Mouse (Mus musculus) kidney, postnatal 10 days (tissue): ENCODE results near the gene Mrgpre.

ENCODE experiments used
- DNase-seq: peaks from one replicate; pipeline ENCODE4 v3.0.0; 2021; ENCODE audit warnings: mixed read lengths

The Mrgpre gene

DNA sequence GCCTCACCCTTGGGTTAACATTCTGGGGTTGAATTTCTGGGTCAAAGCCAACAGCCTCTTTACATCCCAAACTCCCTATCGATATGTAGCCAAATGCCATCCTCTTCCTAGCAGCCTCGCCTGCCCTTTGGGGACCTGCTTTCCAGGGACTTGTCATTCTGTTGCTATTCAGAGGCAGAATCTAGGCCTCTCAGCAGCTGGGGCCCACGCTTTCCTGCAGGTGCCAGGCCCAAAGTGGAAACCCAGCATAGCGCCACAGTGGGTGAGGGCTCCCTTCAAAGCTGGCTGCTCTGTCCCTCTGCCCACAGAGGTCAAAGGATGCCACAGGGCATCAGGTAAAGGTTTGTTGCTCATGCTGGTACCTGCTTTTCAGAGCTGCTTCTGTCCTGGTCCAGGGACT is 50.6 kb downstream of the Mrgpre start:
- no peak for DNase-seq

DNA sequence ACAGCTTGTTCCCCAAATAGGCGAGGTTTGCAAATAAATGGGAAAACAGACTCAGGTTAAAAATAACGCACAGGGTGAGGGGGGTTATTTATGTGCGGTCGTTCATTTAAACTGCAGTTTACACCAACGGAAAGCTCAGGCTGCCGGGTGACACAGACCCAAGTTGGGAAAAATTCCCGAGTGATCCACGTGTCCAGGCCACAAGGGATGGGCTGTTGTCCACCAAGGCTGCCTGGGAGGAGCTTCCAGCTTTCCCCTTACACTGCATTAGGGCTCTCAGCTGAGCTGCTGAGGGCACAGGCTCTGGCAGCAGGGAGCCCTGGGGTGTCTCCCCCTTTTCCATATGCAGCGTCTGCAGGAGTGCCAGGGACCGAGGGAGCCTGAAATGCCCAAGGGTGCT is 54.4 kb downstream of the Mrgpre start:
- peak; percentile 71 for DNase-seq
